In genomic region chr2:109694116-109694837, GRCm38 (mm10) we compare ENCODE assay signal across 8 mouse cellular contexts. TPM values are rescaled to one million over a fixed set of nuclear protein-coding genes. Genes with fewer than 3 reads are reported as not detected.
DNase-seq lines count a peak whose midpoint lies in the region; ATAC-seq lines count a peak whose summit lies in the region.

No protein-coding gene starts in this region.

- peak overlapping the region; percentile 91 for H3K4me2 ChIP-seq in hindbrain, embryonic 12.5 days (replicated peaks)
- peak overlapping the region; percentile 90 for H3K4me2 ChIP-seq in midbrain, embryonic 14.5 days (ENCODE audit: low read length)

- peaks cover 4% of the 10 kb centered on the region; the same call in 1 of the 2 replicates for H3K27me3 ChIP-seq in hindbrain, embryonic 12.5 days
- 0 out of 2 replicates have a peak, but pooled peaks cover 4% of the 10 kb centered on the region for H3K27me3 ChIP-seq in midbrain, embryonic 14.5 days (ENCODE audit: control insufficient read depth, insufficient read depth, low read length)

- ATAC-seq in hindbrain, embryonic 12.5 days (ENCODE audit: low FRiP score) = peak; percentile 43
- ATAC-seq in midbrain, embryonic 14.5 days (ENCODE audit: low FRiP score, low TSS enrichment) = peak; percentile 38; the same call in 1 of the 2 replicates
- no peak for ATAC-seq in activated CD4-positive, CD25-positive, alpha-beta regulatory T cell, adult 4 months
- ATAC-seq in megakaryocyte, adult 5-6 weeks (ENCODE audit: poor library complexity, severe bottlenecking) = no peak

- peak overlapping the region; percentile 59 for H3K4me3 ChIP-seq in hindbrain, embryonic 12.5 days
- peak overlapping the region; percentile 60 for H3K4me3 ChIP-seq in midbrain, embryonic 14.5 days (replicated peaks; ENCODE audit: low read depth, low read length)

- no peak overlapping the region for H3K27ac ChIP-seq in hindbrain, embryonic 12.5 days
- H3K27ac ChIP-seq in midbrain, embryonic 14.5 days (replicated peaks; ENCODE audit: low read depth, low read length) = no peak overlapping the region

- peaks cover 30% of the 10 kb centered on the region; the same call in 1 of the 2 replicates for H3K4me1 ChIP-seq in hindbrain, embryonic 12.5 days
- H3K4me1 ChIP-seq in midbrain, embryonic 14.5 days (ENCODE audit: control insufficient read depth, insufficient read depth, low read length) = peaks cover 10% of the 10 kb centered on the region

- no peaks in the 10 kb centered on the region for H3K36me3 ChIP-seq in hindbrain, embryonic 12.5 days
- no peaks in the 10 kb centered on the region for H3K36me3 ChIP-seq in midbrain, embryonic 14.5 days (ENCODE audit: control insufficient read depth, insufficient read depth, low read length)

- intact Hi-C loops in left cerebral cortex, postnatal 36 days (cut with DNase I) = loop anchor here (5.0 to 10.0 kb wide), 7 partner anchors 201 to 1579 kb away; partner anchors contain the start of genes Kif18a, Lin7c and Mettl15

- peak; percentile 19 to 21 for DNase-seq in left cerebral cortex, postnatal 36 days (ENCODE audit: low spot score in 2 of 2)
- DNase-seq in left cerebral cortex, adult 9 months (ENCODE audit: low spot score in 2 of 2) = no peak
- peak; percentile 43 for DNase-seq in cerebellum, adult 9-10 months
- DNase-seq in midbrain, embryonic 14.5 days = peak; percentile 45
- DNase-seq in left cerebral cortex, adult 8-10 months (ENCODE audit: low spot score in 2 of 2) = no peak

- no peaks in the 10 kb centered on the region for H3K9me3 ChIP-seq in hindbrain, embryonic 12.5 days (replicated peaks)
- H3K9me3 ChIP-seq in midbrain, embryonic 14.5 days (ENCODE audit: control insufficient read depth, low read length) = no peaks in the 10 kb centered on the region

- peak overlapping the region; percentile 62 for H3K9ac ChIP-seq in hindbrain, embryonic 12.5 days
- peak overlapping the region; percentile 51 for H3K9ac ChIP-seq in midbrain, embryonic 14.5 days (replicated peaks; ENCODE audit: low read length)

- WGBS in hindbrain, embryonic 12.5 days = under 1% methylated on average over 26 of the region's 26 CpGs
- under 1% methylated on average over 26 of the region's 26 CpGs for WGBS in midbrain, embryonic 14.5 days

RNA-seq across cellular contexts. Expression of gene Bdnf, which starts 19.8 kb away (rescaled TPM):
- 10 to 100 TPM; 26.9 to 30.3 TPM for total RNA-seq in left cerebral cortex, postnatal 36 days (2021)
- 3.2 and 4.3 TPM in 2 replicates for polyA plus RNA-seq in hindbrain, embryonic 12.5 days (2016; fragmentation: Nextera tagmentation; extraction: Ambion mirVana)
- polyA plus RNA-seq in midbrain, embryonic 14.5 days (2014; fragmentation: Nextera tagmentation; extraction: Ambion mirVana) = 5.2 and 6.3 TPM in 2 replicates
- under 1 TPM in 1 of 2 experiments, not detected in 1; 0.12 TPM for polyA plus RNA-seq in activated CD4-positive, CD25-positive, alpha-beta regulatory T cell, adult 4 months (2017; shearing (Covaris generic))
- total RNA-seq in left cerebral cortex, adult 8-10 months (2022) = 10 to 100 TPM; 15.1 to 16.9 (median 16.5) TPM
- not detected in 2 replicates for total RNA-seq in megakaryocyte, adult 5-6 weeks (2015)
- total RNA-seq in megakaryocyte, adult 5-6 weeks (2017) = not detected in 2 replicates

Comparison
In these comparisons a context has a peak if more than half of its experiments do, and no peak if none do; other contexts are left out.
1. DNase-seq: peak in left cerebral cortex, postnatal 36 days (2 of 2), cerebellum, adult 9-10 months (single experiment) and midbrain, embryonic 14.5 days (single experiment); none in left cerebral cortex, adult 9 months (0 of 2) and left cerebral cortex, adult 8-10 months (0 of 2).
2. ATAC-seq: peak in hindbrain, embryonic 12.5 days (single experiment) and midbrain, embryonic 14.5 days (single experiment); none in activated CD4-positive, CD25-positive, alpha-beta regulatory T cell, adult 4 months (single experiment) and megakaryocyte, adult 5-6 weeks (single experiment).
3. RNA of gene Bdnf, which starts 19.8 kb away (total RNA-seq): 26.9 to 30.3 TPM in left cerebral cortex, postnatal 36 days and 15.1 to 16.9 TPM in left cerebral cortex, adult 8-10 months; not detected in megakaryocyte, adult 5-6 weeks; every median in the first group is over 10 times any median in the second.